Comparison of ENCODE assay signal across 10 mouse cellular contexts in the genomic region with DNA sequence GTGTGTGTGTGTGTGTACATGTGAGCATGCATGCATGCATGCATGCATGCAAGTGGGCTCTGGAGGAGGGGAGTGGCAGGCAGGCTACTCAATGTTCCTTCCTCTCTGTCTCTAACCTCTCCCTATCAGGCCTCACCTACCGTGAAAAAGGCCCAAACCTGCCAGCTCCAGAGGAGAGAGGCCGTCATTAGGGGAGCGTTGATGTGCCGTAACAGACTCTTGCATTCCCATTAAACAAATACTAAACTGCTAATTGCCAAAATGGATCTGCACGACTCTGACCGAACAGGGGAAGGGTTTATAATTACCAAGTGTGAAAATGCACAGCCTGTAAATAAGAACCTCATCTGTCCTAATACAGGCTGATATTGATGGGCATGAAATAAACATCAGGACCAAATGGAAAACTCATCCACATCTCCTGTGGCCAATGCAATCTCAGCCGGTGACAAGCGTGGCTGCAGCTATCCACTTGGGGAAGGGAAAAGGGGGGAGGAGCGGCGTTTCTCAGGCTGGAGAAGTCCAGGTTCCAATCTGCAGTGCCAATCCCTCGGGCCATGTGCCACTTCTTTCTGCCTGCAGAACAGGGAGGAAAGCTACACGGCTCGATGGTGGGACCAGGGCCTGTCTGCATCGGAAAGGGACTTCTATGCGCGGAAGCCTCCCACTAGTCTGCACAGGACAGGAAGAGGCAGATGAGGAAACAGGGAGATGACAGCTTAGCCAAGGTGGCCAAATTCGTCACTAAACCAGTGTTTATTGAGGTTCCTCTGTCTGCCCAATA.
A peak's percentile ranks its signal among the peaks of the same experiment; 100 is the strongest.
DNase-seq lines count a peak whose midpoint lies in the region; ATAC-seq and TF ChIP-seq lines count a peak whose summit lies in the region.
"Had no signal": no experiment of that assay in that cellular context is flagged by ENCODE, and none has a peak within 500 bp of the region (broad histone marks: within the 10 kb centered on the region; RNA-seq: fewer than 3 reads in every experiment).

No protein-coding gene starts in this region.

- no peak overlapping the region for H3K9ac ChIP-seq in kidney, embryonic 14.5 days (ENCODE audit: low read depth, low read length)
- H3K9ac ChIP-seq in heart, embryonic 13.5 days = peak overlapping the region; percentile 28; the same call in 1 of the 2 replicates

- no peak for TF ChIP-seq POLR2A in thymus, adult 2 months (IDR thresholded peaks at IDR 0.05; ENCODE audit: control insufficient read depth, extremely low read depth, insufficient read depth, low read length, poor library complexity)

- WGBS in kidney, embryonic 14.5 days = 67% methylated on average over 17 of the region's 17 CpGs
- 65% methylated on average over 17 of the region's 17 CpGs for WGBS in heart, embryonic 13.5 days
- WGBS in thymus, adult 2 months = 97% methylated on average over 17 of the region's 17 CpGs

- H3K9me3 ChIP-seq in kidney, embryonic 14.5 days (ENCODE audit: control insufficient read depth, low read length) = no peaks in the 10 kb centered on the region
- no peaks in the 10 kb centered on the region for H3K9me3 ChIP-seq in heart, embryonic 13.5 days

- H3K4me1 ChIP-seq in kidney, embryonic 14.5 days (ENCODE audit: control insufficient read depth, insufficient read depth, low read length) = peaks cover 24% of the 10 kb centered on the region
- peaks cover 82% of the 10 kb centered on the region for H3K4me1 ChIP-seq in heart, embryonic 13.5 days
- peaks cover 3% of the 10 kb centered on the region; the same call in 1 of the 2 replicates for H3K4me1 ChIP-seq in thymus, adult 2 months (replicated peaks; ENCODE audit: control insufficient read depth, insufficient read depth, low read length)

- no peak overlapping the region for H3K4me2 ChIP-seq in kidney, embryonic 14.5 days (replicated peaks; ENCODE audit: low read depth, low read length)
- H3K4me2 ChIP-seq in heart, embryonic 13.5 days = no peak overlapping the region

- TF ChIP-seq CTCF in thymus, adult 2 months (IDR thresholded peaks at IDR 0.05; ENCODE audit: borderline replicate concordance, control insufficient read depth, extremely low read depth, insufficient read depth, low read length, poor library complexity) = no peak

- H3K4me3 ChIP-seq in kidney, embryonic 14.5 days (ENCODE audit: low read length) = no peak overlapping the region
- H3K4me3 ChIP-seq in heart, embryonic 13.5 days = no peak overlapping the region
- H3K4me3 ChIP-seq in thymus, adult 2 months (ENCODE audit: control insufficient read depth, insufficient read depth, low read length) = no peak overlapping the region
- H3K4me3 ChIP-seq: myocyte had no signal

- peak; percentile 37 for DNase-seq in kidney, adult 11 months
- peak; percentile 70 for DNase-seq in cerebellum, adult 9-11 months
- peak; percentile 44 to 52 for DNase-seq in kidney, postnatal 36 days
- no peak for DNase-seq in spleen, adult 12 weeks (ENCODE audit: low spot score)
- no peak for DNase-seq in thymus, adult 2 months
- DNase-seq in adrenal gland, postnatal 14 days = no peak

- H3K27me3 ChIP-seq in kidney, embryonic 14.5 days (ENCODE audit: control insufficient read depth, insufficient read depth, low read length) = no peaks in the 10 kb centered on the region
- H3K27me3 ChIP-seq in heart, embryonic 13.5 days (replicated peaks) = no peaks in the 10 kb centered on the region
- H3K27me3 ChIP-seq in thymus, adult 2 months (ENCODE audit: control insufficient read depth, insufficient read depth, low read length) = no peaks in the 10 kb centered on the region

- H3K36me3 ChIP-seq in kidney, embryonic 14.5 days (ENCODE audit: control insufficient read depth, insufficient read depth, low read length) = no peaks in the 10 kb centered on the region
- no peaks in the 10 kb centered on the region for H3K36me3 ChIP-seq in heart, embryonic 13.5 days
- no peaks in the 10 kb centered on the region for H3K36me3 ChIP-seq in thymus, adult 2 months (ENCODE audit: control insufficient read depth, insufficient read depth, low read length)

- no peak overlapping the region for H3K27ac ChIP-seq in kidney, embryonic 14.5 days (ENCODE audit: low read depth, low read length)
- H3K27ac ChIP-seq in heart, embryonic 13.5 days (replicated peaks) = peak overlapping the region; percentile 66
- no peak overlapping the region for H3K27ac ChIP-seq in thymus, adult 2 months (ENCODE audit: control insufficient read depth, insufficient read depth, low read length)

- ATAC-seq in kidney, embryonic 14.5 days (ENCODE audit: low FRiP score, low TSS enrichment) = no peak
- ATAC-seq in heart, embryonic 13.5 days (ENCODE audit: extremely low read depth, insufficient number of reproducible peaks, low FRiP score, low TSS enrichment) = no peak
- ATAC-seq: CD4-positive, CD25-positive, alpha-beta regulatory T cell, adult 4 months had no signal

Comparison
In these comparisons a context has a peak if more than half of its experiments do, and no peak if none do; other contexts are left out.
1. DNase-seq: peak in kidney, adult 11 months (single experiment), cerebellum, adult 9-11 months (single experiment) and kidney, postnatal 36 days (2 of 2); none in spleen, adult 12 weeks (single experiment), thymus, adult 2 months (single experiment) and adrenal gland, postnatal 14 days (single experiment).